Mouse (Mus musculus) lung, postnatal 0 days (tissue): Measurements from ENCODE around the gene Slc2a6.

Source experiments
- CTCF ChIP-seq: IDR thresholded peaks from 2 replicates; pipeline ENCODE4 v1.5.1; 2016; ENCODE audit warnings: antibody characterized with exemption, mild to moderate bottlenecking
- EP300 ChIP-seq: IDR thresholded peaks from 2 replicates; pipeline ENCODE4 v1.6.1; 2016; ENCODE audit warnings: antibody characterized with exemption, mild to moderate bottlenecking, control low read depth

- peak; percentile 96 for TF ChIP-seq CTCF
- no peak for TF ChIP-seq EP300
Observed at GRCm38 (mm10) chr2:27038596-27038995, 10.8 kb upstream of the Slc2a6 start.
